Mouse (Mus musculus): ENCODE results near the gene Sox10. TPM values are rescaled to one million over a fixed set of nuclear protein-coding genes. Genes with fewer than 3 reads are reported as not detected.

Gene Sox10
- polyA plus RNA-seq, 1 experiment: 0.43 TPM

GRCm38 (mm10) chr15:79194048-79194447, 29.0 kb upstream of the Sox10 start:
- Histone ChIP-seq H3K4me3 (ENCODE audit: low read depth, low read length) (no peak overlapping the region), H3K9ac (ENCODE audit: low read depth, poor library complexity, severe bottlenecking) (no peak overlapping the region), H3K36me3 (ENCODE audit: control insufficient read depth, insufficient read depth, low read length, poor library complexity, severe bottlenecking) (no peaks in the 10 kb centered on the region), H3K9me3 (replicated peaks; ENCODE audit: control insufficient read depth, insufficient read depth, low read length, poor library complexity, severe bottlenecking) (no peaks in the 10 kb centered on the region), H3K4me1 (ENCODE audit: control insufficient read depth, insufficient read depth, low read length) (peaks cover 2% of the 10 kb centered on the region), H3K27ac (ENCODE audit: insufficient read depth, low read length) (no peak overlapping the region), H3K27me3 (ENCODE audit: control insufficient read depth, insufficient read depth, low read length, poor library complexity, severe bottlenecking) (no peaks in the 10 kb centered on the region)
- TF ChIP-seq CTCF (IDR thresholded peaks at IDR 0.05; ENCODE audit: low read depth, low read length) (no peak), POLR2A (IDR thresholded peaks at IDR 0.05; ENCODE audit: insufficient read depth, low read length) (no peak), EP300 (IDR thresholded peaks at IDR 0.05; ENCODE audit: insufficient read depth, low read depth, low read length) (no peak)

GRCm38 (mm10) chr15:79192885-79193845, 28.1 kb upstream of the Sox10 start:
- TF ChIP-seq CTCF (IDR thresholded peaks at IDR 0.05; ENCODE audit: low read depth, low read length): no peak
- no peak for TF ChIP-seq POLR2A (IDR thresholded peaks at IDR 0.05; ENCODE audit: insufficient read depth, low read length)
- TF ChIP-seq EP300 (IDR thresholded peaks at IDR 0.05; ENCODE audit: insufficient read depth, low read depth, low read length): no peak
- H3K9ac ChIP-seq (ENCODE audit: low read depth, poor library complexity, severe bottlenecking): no peak overlapping the region; the same call in 1 of the 2 replicates
- H3K27ac ChIP-seq (ENCODE audit: insufficient read depth, low read length): no peak overlapping the region
- H3K36me3 ChIP-seq (ENCODE audit: control insufficient read depth, insufficient read depth, low read length, poor library complexity, severe bottlenecking): no peaks in the 10 kb centered on the region
- H3K9me3 ChIP-seq (replicated peaks; ENCODE audit: control insufficient read depth, insufficient read depth, low read length, poor library complexity, severe bottlenecking): no peaks in the 10 kb centered on the region
- H3K27me3 ChIP-seq (ENCODE audit: control insufficient read depth, insufficient read depth, low read length, poor library complexity, severe bottlenecking): no peaks in the 10 kb centered on the region
- peaks cover 2% of the 10 kb centered on the region for H3K4me1 ChIP-seq (ENCODE audit: control insufficient read depth, insufficient read depth, low read length)
- peak overlapping the region; percentile 14; the same call in 1 of the 2 replicates for H3K4me3 ChIP-seq (ENCODE audit: low read depth, low read length)

GRCm38 (mm10) chr15:79192450-79192849, 27.4 kb upstream of the Sox10 start:
- Histone ChIP-seq H3K4me1 (ENCODE audit: control insufficient read depth, insufficient read depth, low read length) (peaks cover 2% of the 10 kb centered on the region), H3K27ac (ENCODE audit: insufficient read depth, low read length) (no peak overlapping the region), H3K27me3 (ENCODE audit: control insufficient read depth, insufficient read depth, low read length, poor library complexity, severe bottlenecking) (no peaks in the 10 kb centered on the region), H3K9me3 (replicated peaks; ENCODE audit: control insufficient read depth, insufficient read depth, low read length, poor library complexity, severe bottlenecking) (no peaks in the 10 kb centered on the region), H3K36me3 (ENCODE audit: control insufficient read depth, insufficient read depth, low read length, poor library complexity, severe bottlenecking) (no peaks in the 10 kb centered on the region), H3K9ac (ENCODE audit: low read depth, poor library complexity, severe bottlenecking) (no peak overlapping the region), H3K4me3 (ENCODE audit: low read depth, low read length) (peak overlapping the region; percentile 14; the same call in 1 of the 2 replicates)
- TF ChIP-seq POLR2A (IDR thresholded peaks at IDR 0.05; ENCODE audit: insufficient read depth, low read length): no peak

- Histone ChIP-seq H3K4me3 (ENCODE audit: low read depth, low read length) (no peak overlapping the region), H3K4me1 (ENCODE audit: control insufficient read depth, insufficient read depth, low read length) (peaks cover 2% of the 10 kb centered on the region), H3K27ac (ENCODE audit: insufficient read depth, low read length) (no peak overlapping the region), H3K9ac (ENCODE audit: low read depth, poor library complexity, severe bottlenecking) (no peak overlapping the region), H3K36me3 (ENCODE audit: control insufficient read depth, insufficient read depth, low read length, poor library complexity, severe bottlenecking) (no peaks in the 10 kb centered on the region), H3K9me3 (replicated peaks; ENCODE audit: control insufficient read depth, insufficient read depth, low read length, poor library complexity, severe bottlenecking) (no peaks in the 10 kb centered on the region), H3K27me3 (ENCODE audit: control insufficient read depth, insufficient read depth, low read length, poor library complexity, severe bottlenecking) (no peaks in the 10 kb centered on the region)
- TF ChIP-seq EP300 (IDR thresholded peaks at IDR 0.05; ENCODE audit: insufficient read depth, low read depth, low read length) (no peak), CTCF (IDR thresholded peaks at IDR 0.05; ENCODE audit: low read depth, low read length) (peak; percentile 23)
Observed at GRCm38 (mm10) chr15:79191426-79191825, 26.4 kb upstream of the Sox10 start.

GRCm38 (mm10) chr15:79187819-79188218, 22.8 kb upstream of the Sox10 start:
- Histone ChIP-seq H3K4me3 (ENCODE audit: low read depth, low read length) (no peak overlapping the region), H3K27me3 (ENCODE audit: control insufficient read depth, insufficient read depth, low read length, poor library complexity, severe bottlenecking) (no peaks in the 10 kb centered on the region), H3K9me3 (replicated peaks; ENCODE audit: control insufficient read depth, insufficient read depth, low read length, poor library complexity, severe bottlenecking) (no peaks in the 10 kb centered on the region), H3K9ac (ENCODE audit: low read depth, poor library complexity, severe bottlenecking) (no peak overlapping the region), H3K36me3 (ENCODE audit: control insufficient read depth, insufficient read depth, low read length, poor library complexity, severe bottlenecking) (no peaks in the 10 kb centered on the region), H3K4me1 (ENCODE audit: control insufficient read depth, insufficient read depth, low read length) (peaks cover 2% of the 10 kb centered on the region), H3K27ac (ENCODE audit: insufficient read depth, low read length) (no peak overlapping the region)
- no peak for TF ChIP-seq EP300 (IDR thresholded peaks at IDR 0.05; ENCODE audit: insufficient read depth, low read depth, low read length)
- no peak for TF ChIP-seq CTCF (IDR thresholded peaks at IDR 0.05; ENCODE audit: low read depth, low read length)
- TF ChIP-seq POLR2A (IDR thresholded peaks at IDR 0.05; ENCODE audit: insufficient read depth, low read length): no peak

DNA sequence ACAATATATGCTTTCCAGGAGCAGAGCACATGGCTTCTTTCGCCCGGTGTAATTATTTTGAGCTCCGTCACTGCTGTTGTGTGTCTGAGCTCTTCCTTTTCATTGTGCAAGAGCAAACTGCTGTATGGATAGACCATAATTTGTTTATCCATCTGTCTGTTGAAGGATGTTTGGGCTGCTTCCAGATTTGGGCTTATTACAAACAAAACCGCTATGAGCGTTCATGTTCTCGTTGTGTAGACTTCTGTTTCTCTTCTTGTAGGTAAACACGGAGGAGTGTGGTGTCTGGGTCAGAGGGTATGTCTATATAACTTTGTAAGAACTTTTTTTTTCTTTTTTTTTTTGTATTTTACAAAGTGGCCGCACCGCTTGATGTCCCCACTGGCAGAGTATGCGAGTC, 20.2 kb upstream of the Sox10 start:
- Histone ChIP-seq H3K4me3 (ENCODE audit: low read depth, low read length) (no peak overlapping the region), H3K27ac (ENCODE audit: insufficient read depth, low read length) (no peak overlapping the region)
- no peak for TF ChIP-seq EP300 (IDR thresholded peaks at IDR 0.05; ENCODE audit: insufficient read depth, low read depth, low read length)
- no peak for TF ChIP-seq POLR2A (IDR thresholded peaks at IDR 0.05; ENCODE audit: insufficient read depth, low read length)
- TF ChIP-seq CTCF (IDR thresholded peaks at IDR 0.05; ENCODE audit: low read depth, low read length): no peak

More for the DNA sequence above, 20.2 kb upstream of the Sox10 start:
- Histone ChIP-seq H3K27me3 (ENCODE audit: control insufficient read depth, insufficient read depth, low read length, poor library complexity, severe bottlenecking) (no peaks in the 10 kb centered on the region), H3K9ac (ENCODE audit: low read depth, poor library complexity, severe bottlenecking) (no peak overlapping the region), H3K4me1 (ENCODE audit: control insufficient read depth, insufficient read depth, low read length) (no peaks in the 10 kb centered on the region), H3K36me3 (ENCODE audit: control insufficient read depth, insufficient read depth, low read length, poor library complexity, severe bottlenecking) (no peaks in the 10 kb centered on the region), H3K9me3 (replicated peaks; ENCODE audit: control insufficient read depth, insufficient read depth, low read length, poor library complexity, severe bottlenecking) (no peaks in the 10 kb centered on the region)
